Mouse (Mus musculus) ES-E14 (cell line): ENCODE data around the gene Ccnd1. TPM values are rescaled to one million over a fixed set of nuclear protein-coding genes. Genes with fewer than 3 reads are reported as not detected.
A peak's percentile ranks its signal among the peaks of the same experiment; 100 is the strongest.

Experiments used
- DNase-seq: peaks from one replicate; pipeline ENCODE4 v3.0.0-alpha.2; 2013; ENCODE audit warnings: low read depth, low spot score
- H3K27ac ChIP-seq: 2 replicates; pipeline ENCODE4 v1.5.1; 2012; ENCODE audit warnings: low read depth, mild to moderate bottlenecking, low read length, moderate library complexity, mixed read lengths; ENCODE audit not compliant: poor library complexity, insufficient read depth, severe bottlenecking
- H3K36me3 ChIP-seq: 2 replicates; pipeline ENCODE4 v1.6.1; 2012; ENCODE audit warnings: mild to moderate bottlenecking, low read length, moderate library complexity, mixed read lengths; ENCODE audit not compliant: control insufficient read depth, poor library complexity, insufficient read depth, severe bottlenecking
- H3K4me1 ChIP-seq, 2 experiments: fragments of 150-350 bp in 1 of 2; sonication (generic) in 1 of 2; 2 replicates each; pipeline ENCODE4 v1.6.1; 2012; ENCODE audit warnings: low read length in 2 of 2, mild to moderate bottlenecking in 1 of 2, mixed read lengths in 1 of 2; ENCODE audit not compliant: control insufficient read depth in 2 of 2, insufficient read depth in 2 of 2, poor library complexity in 1 of 2
- H3K4me3 ChIP-seq, 2 experiments: fragments of 150-350 bp in 1 of 2; sonication (generic) in 1 of 2; 2 replicates each; pipeline ENCODE4 v1.5.1; 2012; ENCODE audit warnings: low read length in 2 of 2, low read depth in 1 of 2, mild to moderate bottlenecking in 1 of 2, mixed read lengths in 1 of 2; ENCODE audit not compliant: insufficient read depth in 1 of 2, poor library complexity in 1 of 2, severe bottlenecking in 1 of 2
- H3K9ac ChIP-seq: 2 replicates; pipeline ENCODE4 v1.6.1; 2012; ENCODE audit warnings: low read depth, mild to moderate bottlenecking, low read length, mixed read lengths; ENCODE audit not compliant: poor library complexity, insufficient read depth, severe bottlenecking
- H3K9me3 ChIP-seq: fragments of 150-350 bp; sonication (generic); 2 replicates; pipeline ENCODE4 v1.6.1; 2012; ENCODE audit warnings: low read depth, mild to moderate bottlenecking, low read length; ENCODE audit not compliant: control insufficient read depth, insufficient read depth
- CHD2 ChIP-seq: IDR thresholded peaks from 2 replicates; pipeline ENCODE4 v1.6.1; 2014; ENCODE audit warnings: mild to moderate bottlenecking, low read depth, low read length, inconsistent platforms
- HCFC1 ChIP-seq: IDR thresholded peaks from 2 replicates; pipeline ENCODE4 v1.6.1; 2012; ENCODE audit warnings: low read length, inconsistent platforms, borderline replicate concordance; ENCODE audit not compliant: insufficient read depth
- MAFK ChIP-seq: IDR thresholded peaks from 2 replicates; pipeline ENCODE4 v1.6.1; 2014; ENCODE audit warnings: mild to moderate bottlenecking, low read depth, low read length, inconsistent platforms; ENCODE audit not compliant: insufficient read depth
- ZC3H11A ChIP-seq: IDR thresholded peaks from 2 replicates; pipeline ENCODE4 v1.6.1; 2012; ENCODE audit warnings: low read depth, mild to moderate bottlenecking, inconsistent platforms, low read length, borderline replicate concordance
- ZNF384 ChIP-seq: IDR thresholded peaks from 2 replicates; pipeline ENCODE4 v1.6.1; 2012; ENCODE audit warnings: low read depth, low read length, inconsistent platforms
- in situ Hi-C, 2 experiments: fragments of 600-800 bp; cut with MboI; formaldehyde crosslinking; loops; one replicate each; pipeline ENCODE4 v1.15.1; 2025; ENCODE audit warnings: low sequenced_read_pairs in 2 of 2, inconsistent platforms in 1 of 2; ENCODE audit not compliant: unreplicated experiment in 2 of 2
- total RNA-seq: library from RNA; depleted of rRNA; stranded (reverse); fragments of 300-350 nt; gene quantifications from 2 replicates; pipeline ENCODE4 v1.2.3, GENCODE M21; 2012

Ccnd1 gene
- total RNA-seq, 1 experiment = 57.6 TPM

DNA sequence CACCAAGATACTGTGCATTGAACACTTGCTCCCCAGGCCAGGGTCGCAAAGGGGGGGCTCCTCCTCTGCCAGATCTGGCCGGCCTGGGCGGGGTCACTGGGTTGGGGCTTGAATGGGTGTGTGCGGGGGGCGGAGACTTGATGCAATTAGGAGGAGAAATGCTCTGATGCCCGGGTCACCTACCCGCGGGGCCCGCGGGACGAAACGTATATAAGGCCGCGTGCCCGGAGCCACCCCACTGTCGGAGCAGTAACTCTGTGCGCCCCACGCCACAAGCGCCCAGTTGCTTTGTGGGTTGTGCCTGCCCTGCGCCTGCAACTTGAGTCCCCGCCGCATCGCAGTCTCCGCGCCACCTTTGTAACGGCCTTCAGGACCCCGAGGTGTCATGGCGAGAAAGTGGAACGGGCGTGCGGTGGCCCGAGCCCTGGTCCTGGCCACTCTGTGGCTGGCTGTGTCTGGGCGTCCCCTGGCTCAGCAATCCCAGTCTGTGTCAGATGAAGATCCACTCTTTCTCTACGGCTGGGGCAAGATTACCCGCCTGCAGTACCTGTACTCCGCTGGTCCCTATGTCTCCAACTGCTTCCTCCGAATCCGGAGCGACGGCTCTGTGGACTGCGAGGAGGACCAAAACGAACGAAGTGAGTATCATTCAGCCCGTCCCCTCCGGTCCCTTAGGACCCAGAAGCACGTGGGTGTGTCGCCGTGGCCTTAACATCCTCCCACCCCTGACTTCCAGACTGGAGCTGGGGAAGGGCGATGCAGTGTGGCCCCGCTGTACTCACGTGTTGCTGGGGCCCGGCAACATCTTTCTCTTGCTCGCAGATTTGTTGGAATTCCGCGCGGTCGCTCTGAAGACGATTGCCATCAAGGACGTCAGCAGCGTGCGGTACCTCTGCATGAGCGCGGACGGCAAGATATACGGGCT lies 43.2 kb downstream of the Ccnd1 start, which contains the start of gene Fgf15:
TSS of gene Fgf15 (plus strand) at position 238 of the 925 bp plus-strand sequence.
- peak within 1 kb of the TSS; percentile 62 for H3K9ac ChIP-seq
- H3K4me1 ChIP-seq = peaks cover 6 to 14% of the 10 kb centered on the region in 2 experiments; a peak in 3 of 4 replicates
- peaks cover 6% of the 10 kb centered on the region; the same call in 1 of the 2 replicates for H3K36me3 ChIP-seq
- in situ Hi-C loops = loop anchor here in 1 of 2 experiments (5.0 kb wide), 2 partner anchors 104 to 314 kb away; partner anchors contain the start of gene Fadd
- no peak for DNase-seq
- TF ChIP-seq HCFC1 (no peak), CHD2 (no peak), ZNF384 (no peak), ZC3H11A (no peak), MAFK (no peak)
- peak within 1 kb of the TSS; percentile 75 to 83 for H3K4me3 ChIP-seq
- no peak within 1 kb of the TSS for H3K27ac ChIP-seq
- H3K9me3 ChIP-seq = no peaks in the 10 kb centered on the region

DNA sequence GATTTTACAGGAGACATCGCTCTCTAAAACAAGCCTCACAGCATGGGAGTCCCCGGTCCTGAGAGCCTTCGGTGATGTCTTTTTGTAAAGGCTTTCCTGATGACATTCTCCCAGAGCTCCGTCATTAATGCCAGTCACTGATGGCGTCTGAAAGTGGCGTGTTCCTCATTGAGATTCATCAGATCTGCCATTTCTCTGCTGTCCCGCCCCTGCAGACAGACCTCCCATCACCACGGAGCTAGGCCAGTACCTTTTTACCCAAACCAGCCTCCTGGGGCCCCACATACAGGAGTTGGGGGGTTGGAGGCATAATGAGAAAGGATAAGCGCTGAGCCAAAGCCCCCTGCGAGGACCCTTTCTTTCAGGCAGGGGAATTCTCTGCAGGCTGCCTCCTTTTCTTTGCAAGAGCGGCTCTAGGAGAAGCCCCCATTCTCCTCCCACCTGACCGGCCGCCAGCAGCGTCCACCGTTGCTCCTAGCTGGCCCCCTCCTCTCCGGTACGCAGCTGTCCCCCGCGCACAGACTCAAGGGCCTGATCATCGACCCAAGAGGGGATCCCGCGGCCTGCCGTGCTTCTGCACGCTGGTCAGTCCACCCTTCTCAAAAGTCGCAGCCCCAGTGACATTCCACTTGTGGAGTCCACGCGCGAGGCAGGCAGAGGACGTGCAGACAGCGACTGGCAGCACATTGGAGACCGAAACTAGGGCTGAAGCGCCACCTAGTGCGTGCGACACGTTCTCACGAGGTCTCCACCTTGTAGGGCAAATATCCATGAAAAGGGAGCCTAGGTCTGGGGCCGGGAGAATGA lies 44.2 kb downstream of the Ccnd1 start:
- peak overlapping the region; percentile 62 for H3K9ac ChIP-seq
- in situ Hi-C loops = loop anchor here in 1 of 2 experiments (5.0 kb wide), 2 partner anchors 103 to 313 kb away; partner anchors contain the start of gene Fadd

DNA sequence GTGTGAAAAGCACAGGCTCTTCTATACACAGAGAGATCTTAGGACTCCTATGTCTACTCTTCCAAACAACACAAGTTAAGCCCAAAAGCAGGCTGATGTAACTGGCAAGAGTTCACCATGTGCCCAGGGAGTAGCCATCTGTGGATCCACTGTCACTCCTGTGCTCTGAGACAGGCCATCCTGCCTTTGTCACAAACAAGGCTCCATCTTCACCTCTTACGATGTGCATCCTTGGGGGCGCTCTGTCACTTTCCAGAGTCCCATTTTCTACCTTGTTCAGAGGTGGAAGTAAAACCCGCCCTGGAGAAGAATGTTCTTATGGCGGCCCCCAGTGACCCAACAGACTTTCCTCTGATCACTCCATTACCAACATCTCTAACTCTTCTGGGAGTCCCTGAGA lies 45.0 kb downstream of the Ccnd1 start:
- Histone ChIP-seq H3K9ac (no peak overlapping the region), H3K27ac (no peak overlapping the region), H3K36me3 (peaks cover 3% of the 10 kb centered on the region; the same call in 1 of the 2 replicates), H3K9me3 (no peaks in the 10 kb centered on the region), H3K4me1 (peaks cover 8 to 9% of the 10 kb centered on the region in 2 experiments; a peak in 2 of 4 replicates), H3K4me3 (no peak overlapping the region)
- no peak for DNase-seq
- no peak for TF ChIP-seq ZC3H11A
- no peak for TF ChIP-seq MAFK
- no peak for TF ChIP-seq ZNF384
- TF ChIP-seq CHD2 = no peak
- TF ChIP-seq HCFC1 = no peak
- in situ Hi-C loops = loop anchor here (5.0 kb wide), 2 partner anchors 102 to 312 kb away; partner anchors contain the start of gene Fadd (in 1 of the 2)

More for the DNA sequence above, 44.2 kb downstream of the Ccnd1 start:
- peak; percentile 74 for DNase-seq
- TF ChIP-seq ZC3H11A (peak; percentile 54; the same call in 1 of the 2 replicates), HCFC1 (no peak)
- peaks cover 6% of the 10 kb centered on the region; the same call in 1 of the 2 replicates for H3K36me3 ChIP-seq
- peaks cover 6 to 9% of the 10 kb centered on the region in 2 experiments; a peak in 2 of 4 replicates for H3K4me1 ChIP-seq
- H3K4me3 ChIP-seq = peak overlapping the region; percentile 75 to 83
- H3K9me3 ChIP-seq = no peaks in the 10 kb centered on the region
- H3K27ac ChIP-seq = no peak overlapping the region

DNA sequence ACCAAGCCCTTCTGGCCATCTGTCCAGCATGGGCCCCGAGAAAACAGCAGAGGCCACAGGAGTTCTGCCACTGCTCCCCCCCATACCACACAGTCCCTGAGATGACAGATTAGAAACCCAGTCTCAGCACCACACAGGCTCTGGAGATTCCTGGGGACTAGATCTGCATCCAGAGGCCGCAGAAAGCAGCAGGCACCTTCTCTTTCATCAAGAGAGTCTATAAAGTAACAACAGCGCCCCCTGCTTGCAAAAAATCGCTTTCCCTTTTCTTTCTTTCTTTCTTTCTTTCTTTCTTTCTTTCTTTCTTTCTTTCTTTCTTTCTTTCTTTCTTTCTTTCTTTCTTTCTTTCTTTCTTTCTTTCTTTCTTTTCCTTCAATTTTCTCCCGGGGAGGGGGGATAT lies 45.5 kb downstream of the Ccnd1 start:
- Histone ChIP-seq H3K4me1 (peaks cover 6 to 12% of the 10 kb centered on the region in 2 experiments; a peak in 3 of 4 replicates), H3K9ac (no peak overlapping the region), H3K27ac (no peak overlapping the region), H3K9me3 (no peaks in the 10 kb centered on the region), H3K4me3 (no peak overlapping the region), H3K36me3 (no peaks in the 10 kb centered on the region)
- DNase-seq = no peak
- TF ChIP-seq ZNF384 = no peak
- no peak for TF ChIP-seq HCFC1
- TF ChIP-seq MAFK = no peak
- TF ChIP-seq ZC3H11A = no peak
- no peak for TF ChIP-seq CHD2
- in situ Hi-C loops = loop anchor here in 1 of 2 experiments (5.0 kb wide), 1 partner anchor 102 kb away; no protein-coding TSS in a partner anchor
